Mouse (Mus musculus) lung, postnatal 10 days (tissue): Measurements from ENCODE around the gene Kitl.

Source experiments
- DNase-seq: peaks from one replicate; pipeline ENCODE4 v3.0.0; 2021

Gene Kitl

GRCm38 (mm10) chr10:100030385-100030784 is 15.0 kb downstream of the Kitl start:
- DNase-seq, result no peak

- DNase-seq, result no peak
These were observed 15.6 kb downstream of the Kitl start for GRCm38 (mm10) chr10:100030980-100031516.

- peak; percentile 63 for DNase-seq
These were observed 16.2 kb downstream of the Kitl start for GRCm38 (mm10) chr10:100031631-100032030.

- DNase-seq, result no peak
These were observed 17.1 kb downstream of the Kitl start for GRCm38 (mm10) chr10:100032566-100032965.

GRCm38 (mm10) chr10:100036021-100036420 is 20.6 kb downstream of the Kitl start:
- DNase-seq, result no peak

GRCm38 (mm10) chr10:100038342-100038898 is 23.0 kb downstream of the Kitl start:
- DNase-seq, result no peak

- DNase-seq, result no peak
These were observed 23.6 kb downstream of the Kitl start for GRCm38 (mm10) chr10:100038994-100039393.

GRCm38 (mm10) chr10:100043748-100044147 is 28.3 kb downstream of the Kitl start:
- DNase-seq, result no peak

- DNase-seq, result no peak
These were observed 28.7 kb downstream of the Kitl start for GRCm38 (mm10) chr10:100044153-100044552.

GRCm38 (mm10) chr10:100051146-100051783 is 35.8 kb downstream of the Kitl start:
- no peak for DNase-seq

GRCm38 (mm10) chr10:100052404-100052803 is 37.0 kb downstream of the Kitl start:
- DNase-seq, result no peak

GRCm38 (mm10) chr10:100052911-100053310 is 37.5 kb downstream of the Kitl start:
- DNase-seq, result no peak

- DNase-seq, result peak; percentile 70
These were observed 38.6 kb downstream of the Kitl start for GRCm38 (mm10) chr10:100054006-100054405.

GRCm38 (mm10) chr10:100055082-100055481 is 39.7 kb downstream of the Kitl start:
- DNase-seq, result no peak

- no peak for DNase-seq
These were observed 41.7 kb downstream of the Kitl start for GRCm38 (mm10) chr10:100057106-100057623.

GRCm38 (mm10) chr10:100059356-100059755 is 43.9 kb downstream of the Kitl start:
- no peak for DNase-seq

GRCm38 (mm10) chr10:100065529-100066301 is 50.3 kb downstream of the Kitl start:
- peak; percentile 38 for DNase-seq

GRCm38 (mm10) chr10:100066374-100066773 is 50.9 kb downstream of the Kitl start:
- no peak for DNase-seq

- DNase-seq, result no peak
These were observed 57.2 kb downstream of the Kitl start for GRCm38 (mm10) chr10:100072641-100073040.

GRCm38 (mm10) chr10:100073092-100073491 is 57.7 kb downstream of the Kitl start:
- DNase-seq, result no peak

- DNase-seq, result no peak
These were observed 85.7 kb downstream of the Kitl start for GRCm38 (mm10) chr10:100101115-100101514.

- no peak for DNase-seq
These were observed 95.8 kb downstream of the Kitl start for GRCm38 (mm10) chr10:100111209-100111608.

GRCm38 (mm10) chr10:100115570-100115969 is 100.1 kb downstream of the Kitl start:
- no peak for DNase-seq

GRCm38 (mm10) chr10:100124452-100124851 is 109.0 kb downstream of the Kitl start:
- no peak for DNase-seq
